Mouse (Mus musculus) liver, embryonic 13.5 days (tissue): ENCODE data around the gene Grap2. TPM values are rescaled to one million over a fixed set of nuclear protein-coding genes. Genes with fewer than 3 reads are reported as not detected.

Experiments
- ATAC-seq: fragments of 200-750 bp; cut with Nextera tagmentation; 2 replicates; pipeline ENCODE4 v1.8.0; 2017; ENCODE audit warnings: low read depth, mild to moderate bottlenecking, moderate number of reproducible peaks, moderate library complexity
- DNase-seq: peaks from one replicate; pipeline ENCODE4 v3.0.0; 2022
- H3K27ac ChIP-seq: fragments of 300-500 bp; sonication (generic); 2 replicates; pipeline ENCODE4 v1.5.1; 2015; ENCODE audit warnings: moderate library complexity, mild to moderate bottlenecking, inconsistent platforms
- H3K27me3 ChIP-seq: fragments of 300-500 bp; sonication (generic); 2 replicates; pipeline ENCODE4 v1.6.1; 2015; ENCODE audit warnings: mild to moderate bottlenecking, inconsistent platforms
- H3K36me3 ChIP-seq: fragments of 300-500 bp; sonication (generic); 2 replicates; pipeline ENCODE4 v1.6.1; 2015; ENCODE audit warnings: mild to moderate bottlenecking, inconsistent platforms
- H3K4me1 ChIP-seq: fragments of 300-500 bp; sonication (generic); replicated peaks from 2 replicates; pipeline ENCODE4 v1.6.1; 2015; ENCODE audit warnings: inconsistent platforms
- H3K4me2 ChIP-seq: fragments of 300-500 bp; sonication (generic); 2 replicates; pipeline ENCODE4 v1.6.1; 2015; ENCODE audit warnings: inconsistent platforms, mild to moderate bottlenecking, moderate library complexity
- H3K4me3 ChIP-seq: fragments of 300-500 bp; sonication (generic); replicated peaks from 2 replicates; pipeline ENCODE4 v1.5.1; 2015; ENCODE audit warnings: mild to moderate bottlenecking, inconsistent platforms
- H3K9ac ChIP-seq: fragments of 300-500 bp; sonication (generic); 2 replicates; pipeline ENCODE4 v1.6.1; 2015; ENCODE audit warnings: mild to moderate bottlenecking, inconsistent platforms
- H3K9me3 ChIP-seq: fragments of 300-500 bp; sonication (generic); replicated peaks from 2 replicates; pipeline ENCODE4 v1.6.1; 2016; ENCODE audit warnings: inconsistent platforms
- WGBS: fragments of 180-500 bp; shearing (Covaris S2); methylation state at CpG from one replicate; pipeline ENCODE4 v1.1.7; 2015; ENCODE audit not compliant: insufficient replicate concordance; 5-methylcytosine and 5-hydroxymethylcytosine counted together
- microRNA-seq: library from miRNA; unstranded; fragments of <30 nt; microRNA quantifications from one replicate; pipeline ENCODE4, GENCODE M21; 2016
- polyA plus RNA-seq: library from polyadenylated mRNA; unstranded; fragments of >200 nt; fragmentation: Nextera tagmentation; extraction: Ambion mirVana; gene quantifications from 2 replicates; pipeline ENCODE4 v1.2.1, GENCODE M21; 2015

Grap2 gene
- polyA plus RNA-seq, 1 experiment from 2014 or later = 31.6 TPM

DNA sequence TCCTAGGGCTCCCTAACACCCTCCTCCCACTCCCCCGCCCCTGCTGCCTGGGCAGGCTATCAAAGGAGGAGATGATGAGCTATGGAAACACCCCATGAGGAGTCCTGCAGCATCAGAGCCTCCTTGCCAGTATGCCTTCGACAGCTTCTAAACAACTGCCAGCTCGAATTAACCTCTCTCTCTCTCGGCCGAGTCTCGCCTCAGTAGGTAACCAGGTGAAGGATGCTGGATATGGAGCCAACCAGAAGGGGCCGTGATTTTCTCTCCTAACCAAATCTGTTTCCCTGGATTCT is 113.2 kb downstream of the Grap2 start:
- H3K27ac ChIP-seq = no peak overlapping the region
- peaks cover 46% of the 10 kb centered on the region for H3K27me3 ChIP-seq
- no peak overlapping the region for H3K4me3 ChIP-seq
- no peak overlapping the region for H3K9ac ChIP-seq
- no peaks in the 10 kb centered on the region for H3K36me3 ChIP-seq
- ATAC-seq (no peak), DNase-seq (no peak)
- peaks cover 43% of the 10 kb centered on the region for H3K4me1 ChIP-seq
- H3K9me3 ChIP-seq = no peaks in the 10 kb centered on the region
- WGBS = 45% methylated on average over 7 of the region's 7 CpGs
- no peak overlapping the region for H3K4me2 ChIP-seq

GRCm38 (mm10) chr15:80688536-80688935 is 116.1 kb downstream of the Grap2 start:
- Histone ChIP-seq H3K27me3 (peaks cover 55% of the 10 kb centered on the region), H3K4me2 (no peak overlapping the region), H3K9me3 (no peaks in the 10 kb centered on the region), H3K4me3 (no peak overlapping the region), H3K27ac (no peak overlapping the region), H3K36me3 (no peaks in the 10 kb centered on the region), H3K9ac (no peak overlapping the region), H3K4me1 (peaks cover 21% of the 10 kb centered on the region)
- no peak for DNase-seq
- 18% methylated on average over 7 of the region's 7 CpGs for WGBS
- peak; percentile 50; the same call in 1 of the 2 replicates for ATAC-seq

GRCm38 (mm10) chr15:80693492-80693891 is 121.1 kb downstream of the Grap2 start:
- no peak for ATAC-seq
- H3K27ac ChIP-seq = no peak overlapping the region
- 37% methylated on average over 3 of the region's 3 CpGs for WGBS
- DNase-seq = no peak
- H3K9me3 ChIP-seq = no peaks in the 10 kb centered on the region
- H3K4me1 ChIP-seq = peaks cover 16% of the 10 kb centered on the region
- H3K27me3 ChIP-seq = peaks cover 36% of the 10 kb centered on the region
- no peaks in the 10 kb centered on the region for H3K36me3 ChIP-seq
- H3K9ac ChIP-seq = no peak overlapping the region
- no peak overlapping the region for H3K4me2 ChIP-seq
- H3K4me3 ChIP-seq = no peak overlapping the region

DNA sequence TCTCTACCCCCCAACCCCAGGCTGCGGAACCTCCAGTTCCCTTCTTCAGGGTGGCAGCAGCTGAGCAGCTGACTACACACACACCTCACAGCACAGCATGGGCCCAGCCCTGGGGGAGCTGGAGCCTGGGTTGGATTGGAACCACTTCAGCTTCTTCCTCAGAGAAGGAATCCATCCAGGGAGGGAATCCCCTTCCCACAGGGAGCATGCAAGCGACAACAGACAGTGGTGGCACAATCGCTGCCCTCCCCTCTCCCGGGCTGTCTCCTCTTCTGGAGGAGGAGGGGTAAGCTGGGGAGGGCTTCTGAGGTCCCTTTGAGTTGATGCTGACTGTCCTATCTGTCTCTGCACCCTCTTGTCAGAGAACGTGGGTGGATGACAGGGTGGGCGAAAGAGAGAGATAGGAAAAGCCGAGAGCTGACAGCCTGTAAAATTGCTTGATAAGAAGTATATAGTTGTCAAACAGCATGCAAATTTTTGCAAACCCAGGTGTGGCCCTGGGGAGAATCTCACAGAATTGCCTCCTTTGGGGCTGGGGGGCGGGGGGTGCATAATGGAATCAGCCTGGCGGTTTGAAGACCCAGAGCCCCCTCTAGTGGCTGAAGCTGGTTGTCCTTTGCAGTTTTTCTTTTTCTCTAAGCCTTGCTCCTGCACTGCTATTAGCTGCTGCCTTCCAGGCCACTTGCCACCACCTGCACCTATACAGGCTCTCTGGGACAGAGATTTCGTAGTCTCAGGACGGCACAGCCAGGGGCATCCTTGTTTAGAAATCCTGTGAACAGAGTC is 121.9 kb downstream of the Grap2 start:
- ATAC-seq (no peak), DNase-seq (peak; percentile 26)
- Histone ChIP-seq H3K4me3 (no peak overlapping the region), H3K9ac (no peak overlapping the region), H3K27me3 (peaks cover 36% of the 10 kb centered on the region), H3K9me3 (no peaks in the 10 kb centered on the region), H3K27ac (no peak overlapping the region), H3K36me3 (no peaks in the 10 kb centered on the region), H3K4me2 (no peak overlapping the region), H3K4me1 (peaks cover 8% of the 10 kb centered on the region)
- 19% methylated on average over 11 of the region's 11 CpGs for WGBS

GRCm38 (mm10) chr15:80697564-80697963 is 125.2 kb downstream of the Grap2 start:
- 19% methylated on average over 5 of the region's 5 CpGs for WGBS
- H3K4me1 ChIP-seq = peaks cover 6% of the 10 kb centered on the region
- peaks cover 22% of the 10 kb centered on the region for H3K27me3 ChIP-seq
- H3K4me2 ChIP-seq = no peak overlapping the region
- H3K9me3 ChIP-seq = no peaks in the 10 kb centered on the region
- H3K36me3 ChIP-seq = no peaks in the 10 kb centered on the region
- no peak overlapping the region for H3K9ac ChIP-seq
- DNase-seq = no peak
- H3K4me3 ChIP-seq = no peak overlapping the region
- no peak overlapping the region for H3K27ac ChIP-seq
- no peak for ATAC-seq

DNA sequence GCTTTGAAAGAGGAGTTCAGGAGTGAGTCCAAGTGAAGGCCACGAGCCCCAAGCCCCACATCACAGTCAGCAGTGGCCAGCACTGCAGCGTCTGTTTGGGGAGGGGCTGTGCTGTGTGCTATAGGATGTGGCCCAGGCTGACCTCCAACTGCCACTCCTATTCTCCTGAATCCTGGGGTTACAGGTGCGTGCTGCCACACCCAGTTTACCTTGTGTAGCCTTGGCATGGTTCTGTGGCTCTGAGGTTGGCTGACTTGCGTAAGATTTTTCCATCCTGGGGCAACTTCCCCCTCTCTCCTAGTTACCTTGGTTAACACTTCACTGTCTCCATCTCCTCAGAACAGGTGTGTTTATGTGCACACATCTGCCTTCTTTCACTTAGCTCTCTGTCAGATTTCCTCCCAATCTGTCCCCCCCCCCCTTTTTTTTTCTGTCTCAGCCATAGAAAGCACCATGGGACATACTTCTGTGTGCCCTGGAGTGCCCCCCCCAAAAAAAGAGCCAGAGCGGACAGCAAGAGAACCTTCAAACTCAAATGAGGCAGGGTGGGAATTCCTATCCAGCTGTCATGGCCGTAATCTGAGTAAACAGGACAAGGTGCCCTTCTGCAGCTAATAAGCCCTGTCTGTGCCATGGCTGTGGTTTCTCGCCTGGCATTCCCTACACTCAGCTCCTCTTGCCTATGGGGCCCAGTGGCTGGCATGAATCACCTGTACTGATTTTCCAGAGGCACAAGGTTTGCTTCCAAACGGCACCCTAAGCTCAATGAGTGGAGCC is 129.3 kb downstream of the Grap2 start:
- Histone ChIP-seq H3K27ac (no peak overlapping the region), H3K27me3 (0 out of 2 replicates have a peak, but pooled peaks cover 4% of the 10 kb centered on the region), H3K9ac (no peak overlapping the region), H3K4me1 (peaks cover 8% of the 10 kb centered on the region), H3K4me3 (no peak overlapping the region), H3K36me3 (no peaks in the 10 kb centered on the region), H3K9me3 (no peaks in the 10 kb centered on the region), H3K4me2 (no peak overlapping the region)
- DNase-seq (no peak), ATAC-seq (no peak)
- WGBS = 58% methylated on average over 8 of the region's 8 CpGs

Small RNA genes lying within 50 kb of the gene (microRNA-seq; reads per million reads assigned to microRNA genes)
- gene Mir6957 = not detected

Other genes with a start within 250 kb of the Grap2 start
- not detected in 2 replicates for gene Enthd1, start 7.4 kb upstream of the Grap2 start, polyA plus RNA-seq
- 0.73 and 0.83 TPM in 2 replicates for gene Fam83f, start 99.3 kb downstream of the Grap2 start, polyA plus RNA-seq
- gene Tnrc6b, start 138.7 kb downstream of the Grap2 start, polyA plus RNA-seq = 18.7 and 23.6 TPM in 2 replicates